Mouse (Mus musculus) T-helper 17 cell (primary cell): ENCODE measurements at regions not wholly inside any gene's neighbourhood (a gene's known extent, or its start where the extent isn't known, plus 50 kb on each side); places are given as distances from the start of the nearest gene placed in this dataset.

Experiments
- in situ Hi-C, 2 experiments: fragments of 300-600 bp; cut with MboI, MseI; formaldehyde crosslinking; loops; 1 replicate in 1 of 2; 2 replicates in 1 of 2; pipeline ENCODE4 v1.15.1; 2025; ENCODE audit warnings: high pct_unique_total_duplicates in 2 of 2

- in situ Hi-C loops: no loop called here
Measured at GRCm38 (mm10) chr7:119250381-119250780, 66.0 kb upstream of the Gpr139 start.

GRCm38 (mm10) chr7:119244785-119245184 is 60.4 kb upstream of the Gpr139 start:
- in situ Hi-C loops: loop anchor here in 1 of 2 experiments (10.0 kb wide), 1 partner anchor 1770 kb away; no protein-coding TSS in a partner anchor

DNA sequence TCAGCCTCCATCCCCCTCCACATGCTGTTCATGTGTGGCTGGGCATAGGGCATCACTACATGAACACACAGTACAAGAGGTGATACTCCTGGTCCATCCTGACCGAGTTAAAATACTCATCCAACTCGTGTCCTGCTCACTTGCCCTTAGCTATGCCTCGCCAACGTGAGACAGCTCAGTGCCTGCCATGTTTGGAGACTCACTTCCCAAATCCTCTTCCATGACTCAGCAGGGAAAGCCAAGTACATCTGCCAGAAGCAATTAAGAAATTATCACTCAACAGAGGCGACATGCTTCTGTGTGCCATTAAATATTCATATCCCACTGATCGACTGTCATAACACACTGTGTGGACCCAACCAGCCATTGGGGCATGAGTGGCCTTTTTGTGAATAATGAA is 51.9 kb upstream of the Gpr139 start:
- in situ Hi-C loops: no loop called here
